Mouse (Mus musculus): ENCODE measurements around the gene S100a6.
A peak's percentile ranks its signal among the peaks of the same experiment; 100 is the strongest.

Gene S100a6

DNA sequence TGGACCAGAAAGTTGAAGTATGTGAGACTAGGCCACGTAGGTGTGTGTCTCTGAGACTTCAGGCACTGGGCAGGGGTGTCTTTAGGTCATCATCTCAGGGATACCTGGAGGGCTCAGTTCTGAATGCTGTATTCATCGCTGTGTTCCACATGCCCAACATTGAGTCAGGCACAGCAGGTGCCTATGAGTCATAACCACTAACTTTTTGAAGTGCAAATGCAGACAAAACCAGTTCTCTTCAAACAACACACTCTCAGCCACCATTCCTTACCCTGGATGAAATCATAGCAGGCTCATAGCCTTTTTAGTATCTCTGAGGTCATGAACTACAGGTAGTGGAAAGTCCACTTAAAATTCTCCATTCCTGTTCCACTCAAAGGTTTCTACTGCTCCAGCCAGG lies 16.6 kb downstream of the S100a6 start:
- DNase-seq, result no peak

DNA sequence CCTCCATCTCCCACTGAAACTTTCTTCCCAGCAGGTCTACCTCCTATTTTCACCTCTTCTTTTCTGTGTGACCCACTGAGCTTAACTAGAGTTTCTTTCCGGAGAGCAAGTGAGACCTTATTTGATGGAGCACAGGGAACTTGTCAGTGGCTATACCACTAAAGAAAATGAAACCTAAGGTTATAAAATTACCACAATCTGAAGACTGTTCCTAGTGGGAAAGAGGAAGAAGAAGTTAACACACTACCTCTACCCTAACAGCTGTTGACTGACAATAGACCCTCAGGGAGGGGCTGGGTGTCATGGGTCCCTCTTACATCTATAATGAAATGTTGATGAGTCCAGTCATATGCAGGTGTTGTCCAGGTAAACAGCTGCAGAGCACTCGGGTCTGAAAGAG lies 19.3 kb downstream of the S100a6 start:
- DNase-seq, result no peak

DNA sequence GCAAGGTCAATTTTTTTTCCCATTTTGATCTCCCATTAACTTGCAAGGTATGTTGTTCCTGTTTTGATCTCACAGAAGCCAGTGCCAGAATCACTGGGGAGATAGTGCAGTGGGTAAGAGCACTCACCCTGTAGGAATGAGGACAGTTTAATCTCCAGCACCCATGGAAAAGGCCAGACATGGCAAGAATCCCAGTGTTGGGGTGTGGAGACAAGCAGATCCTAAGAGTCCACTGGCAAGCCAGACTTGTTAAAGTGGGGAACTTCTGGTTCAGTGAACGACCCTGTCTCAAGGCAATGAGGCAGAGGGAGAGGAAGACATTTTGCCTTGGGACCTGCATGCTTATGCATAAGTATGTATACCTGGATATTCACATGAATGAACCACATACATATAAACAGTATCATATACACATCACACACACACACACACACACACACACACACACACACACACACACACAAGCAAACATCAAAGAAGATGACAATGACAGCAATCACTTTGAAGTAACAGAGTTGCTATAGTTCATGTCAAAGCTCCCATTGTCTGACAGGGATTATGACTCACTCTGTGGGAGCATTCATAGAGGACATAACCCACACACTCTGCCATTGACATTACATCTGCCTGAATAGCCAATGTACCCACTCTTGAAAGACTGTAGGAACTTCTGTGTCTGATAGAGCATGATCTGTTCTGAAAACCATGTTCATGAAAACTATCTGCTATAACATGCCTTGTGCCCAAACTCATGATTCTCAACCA lies 26.0 kb downstream of the S100a6 start:
- DNase-seq, result no peak

DNA sequence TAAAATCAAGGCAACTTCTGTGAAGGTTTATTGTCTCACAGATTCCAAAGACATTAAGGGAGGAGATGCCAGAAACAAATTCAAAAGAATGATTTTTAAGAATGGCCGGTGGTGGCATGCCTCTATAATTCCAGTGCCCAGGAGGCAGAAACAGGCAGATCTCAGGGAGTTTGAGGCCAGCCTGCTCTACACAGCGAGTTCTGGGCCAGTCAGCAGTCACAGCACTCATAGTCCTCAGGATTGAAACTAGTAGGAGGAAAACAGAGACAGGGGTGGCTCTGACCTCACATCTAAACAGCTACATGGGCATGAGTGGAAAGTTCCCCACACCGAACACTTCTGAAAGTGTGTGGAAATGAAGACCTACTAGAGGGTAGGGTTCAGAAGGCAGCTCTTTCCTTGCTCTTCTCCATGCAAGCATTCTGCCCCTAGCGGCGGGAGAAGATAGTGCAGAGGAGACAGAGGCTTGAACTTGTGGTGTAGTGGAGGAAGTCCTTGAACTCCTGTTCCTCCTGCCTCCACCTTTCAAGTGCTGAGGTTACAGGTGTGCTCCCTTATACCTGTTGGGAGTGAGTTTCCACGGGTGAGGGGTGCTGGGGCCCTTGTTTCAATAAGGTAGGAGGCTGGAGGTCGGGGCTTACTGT lies 27.0 kb downstream of the S100a6 start:
- no peak for DNase-seq

DNA sequence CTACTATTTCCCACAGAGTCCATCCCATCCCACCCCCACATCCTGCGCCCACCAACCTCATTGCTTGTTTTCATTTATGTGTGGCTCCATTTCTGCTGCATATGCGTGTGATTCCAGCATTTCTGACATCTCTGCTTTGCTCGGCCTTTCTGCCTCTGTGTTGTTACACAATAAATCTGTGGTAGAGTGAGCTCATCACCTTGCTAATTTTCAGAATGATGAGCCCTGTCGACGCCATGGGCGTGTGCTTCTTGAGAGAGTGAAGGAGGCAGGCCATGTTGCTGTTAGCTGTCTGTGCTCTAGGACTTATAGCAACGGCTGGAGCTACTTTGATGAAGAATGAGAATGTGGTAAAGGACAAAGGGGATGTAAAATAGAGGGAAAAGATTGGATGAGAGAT lies 28.3 kb downstream of the S100a6 start:
- no peak for DNase-seq

DNA sequence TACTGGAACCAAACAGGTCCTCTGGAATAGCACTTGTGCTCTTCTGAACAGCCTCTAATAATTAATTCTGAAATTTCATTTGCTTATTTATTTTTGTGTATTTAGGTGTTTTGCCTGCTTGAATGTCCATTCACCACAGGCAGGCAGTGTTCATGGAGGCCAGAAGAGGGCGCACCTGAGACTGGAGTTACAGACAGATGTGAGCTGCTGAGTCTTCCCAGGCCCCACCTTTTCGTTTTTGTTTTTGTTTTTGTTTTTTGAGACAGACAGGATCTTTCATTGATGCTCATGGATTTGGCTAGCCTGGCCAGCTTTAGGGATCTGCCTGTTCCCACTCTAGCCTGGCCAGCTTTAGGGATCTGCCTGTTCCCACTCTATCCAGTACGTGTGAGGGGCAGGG lies 31.5 kb downstream of the S100a6 start:
- DNase-seq, result no peak

DNA sequence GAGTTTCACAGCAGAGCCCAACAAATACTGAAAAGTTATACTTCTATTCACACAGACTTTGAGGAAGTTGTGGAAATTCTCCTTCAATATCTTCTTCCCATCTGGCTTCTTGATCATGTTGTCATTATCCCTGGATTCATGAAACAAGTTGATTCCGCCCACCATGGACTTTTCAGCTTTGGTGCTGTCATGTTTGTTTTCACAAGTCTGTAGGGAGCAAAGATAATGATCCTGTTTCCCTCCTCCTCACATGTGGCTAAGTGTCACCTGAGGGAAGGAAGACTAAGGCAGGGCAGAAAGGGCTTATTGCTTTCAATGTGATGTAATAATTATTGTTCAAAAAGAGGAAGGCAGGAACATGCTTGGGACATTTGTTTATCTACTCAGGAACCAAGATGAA lies 34.6 kb downstream of the S100a6 start:
- DNase-seq, result no peak

DNA sequence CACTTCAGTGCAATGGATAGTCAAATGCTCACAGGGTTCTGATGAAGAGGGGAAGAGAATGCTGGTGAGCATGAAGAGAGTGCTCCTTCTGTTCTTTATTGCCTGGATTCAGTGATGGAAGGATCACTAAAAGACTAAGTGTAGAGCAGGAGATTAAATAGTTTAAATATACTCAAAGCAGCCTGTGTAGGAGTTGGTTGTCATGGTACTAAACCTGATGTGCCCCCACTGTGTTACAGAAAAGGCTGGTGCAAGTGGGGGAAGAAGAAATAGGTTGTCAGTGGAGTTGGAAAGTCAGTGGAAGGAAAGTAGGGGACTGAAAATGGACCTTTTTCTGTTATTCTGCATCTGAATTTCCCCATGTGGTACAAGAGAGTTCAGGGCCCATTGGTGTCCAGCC lies 36.3 kb downstream of the S100a6 start:
- DNase-seq, result no peak

DNA sequence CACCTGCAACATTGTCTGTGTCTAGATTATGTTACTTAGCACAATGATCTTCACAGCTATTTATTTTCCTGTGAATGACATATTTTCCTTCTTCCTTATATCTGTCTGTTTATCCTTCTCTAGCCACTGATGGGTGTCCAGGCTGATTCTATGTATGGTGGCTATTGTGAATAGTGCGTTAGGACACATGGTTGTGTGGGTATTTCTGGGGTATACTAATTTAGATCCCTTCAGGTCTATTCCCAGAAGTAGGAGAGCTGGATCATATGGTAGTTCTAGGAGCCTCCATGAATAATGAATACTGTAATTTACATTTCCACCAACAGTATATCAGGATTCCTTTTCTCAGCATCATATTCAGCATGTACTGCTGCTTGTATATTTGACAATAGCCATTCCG lies 37.1 kb downstream of the S100a6 start:
- DNase-seq, result no peak

DNA sequence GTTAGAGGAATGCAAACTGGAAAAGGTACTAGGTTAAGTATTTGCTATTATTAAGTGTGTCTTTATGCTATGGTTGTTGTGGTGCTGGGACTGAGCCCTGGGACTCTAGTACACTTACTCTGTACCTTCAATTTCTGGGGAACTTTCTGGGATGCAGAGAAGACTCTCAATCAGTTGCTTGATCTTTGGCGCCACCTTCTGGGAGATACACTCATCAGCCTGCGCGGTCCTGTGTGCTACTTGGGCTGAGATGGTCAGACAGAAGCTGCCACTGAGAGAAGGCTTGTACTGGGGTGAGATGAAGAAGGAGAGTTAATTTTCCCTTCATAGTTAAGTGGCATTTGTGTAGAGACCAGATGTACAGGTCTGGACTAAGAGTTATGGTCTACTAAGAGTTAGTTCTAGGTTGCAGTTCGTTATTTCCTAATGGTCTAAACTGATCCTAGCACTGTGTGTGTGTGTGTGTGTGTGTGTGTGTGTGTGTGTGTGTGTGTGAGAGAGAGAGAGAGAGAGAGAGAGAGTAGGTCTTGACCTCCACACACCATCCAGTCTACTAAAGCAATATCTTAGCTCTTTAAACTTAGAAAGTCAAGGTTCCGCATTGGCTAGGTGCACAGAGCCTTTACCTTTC lies 40.3 kb downstream of the S100a6 start:
- DNase-seq, result peak; percentile 55

DNA sequence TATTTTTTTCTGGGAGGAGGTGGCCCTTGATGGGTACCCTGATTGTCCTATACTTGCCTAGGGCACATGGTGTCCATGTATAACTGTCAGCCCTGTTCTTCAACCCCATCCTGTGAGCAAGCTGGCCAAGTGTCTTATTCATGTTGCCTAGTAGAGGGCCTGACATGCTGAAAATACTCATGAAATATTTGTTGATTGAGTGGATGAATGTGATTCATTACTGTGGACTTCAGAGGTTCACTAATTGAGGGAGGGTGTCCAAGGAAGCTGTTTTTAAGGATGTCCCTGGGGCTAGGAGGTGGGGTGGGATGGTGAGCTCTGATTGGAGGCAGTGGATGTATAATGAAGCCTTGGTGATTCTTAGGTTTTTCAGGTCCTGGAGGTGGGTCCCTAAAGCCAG lies 41.0 kb downstream of the S100a6 start, which contains the start of gene S100a7a:
TSS of gene S100a7a (plus strand) at position 301 of the 400 bp plus-strand sequence.
- DNase-seq, result no peak

DNA sequence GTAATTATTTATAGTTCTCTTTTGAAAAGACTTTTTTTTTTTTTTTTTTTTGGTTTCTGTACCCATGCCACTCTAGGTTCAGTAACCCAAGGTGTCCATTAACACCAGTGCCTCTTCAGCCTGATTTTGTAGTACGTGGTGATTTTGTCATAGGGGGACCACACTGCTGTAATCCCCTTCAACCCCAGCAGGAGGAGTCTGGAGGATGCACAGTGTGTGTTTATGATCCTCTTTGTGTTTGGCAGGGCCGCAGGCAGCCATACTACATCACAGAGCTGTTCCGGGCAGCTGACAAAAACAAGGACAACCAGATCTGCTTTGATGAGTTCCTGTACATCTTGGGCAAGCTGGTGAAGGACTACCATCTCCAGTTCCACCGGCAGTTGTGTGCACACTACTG lies 44.7 kb downstream of the S100a6 start:
- no peak for DNase-seq

DNA sequence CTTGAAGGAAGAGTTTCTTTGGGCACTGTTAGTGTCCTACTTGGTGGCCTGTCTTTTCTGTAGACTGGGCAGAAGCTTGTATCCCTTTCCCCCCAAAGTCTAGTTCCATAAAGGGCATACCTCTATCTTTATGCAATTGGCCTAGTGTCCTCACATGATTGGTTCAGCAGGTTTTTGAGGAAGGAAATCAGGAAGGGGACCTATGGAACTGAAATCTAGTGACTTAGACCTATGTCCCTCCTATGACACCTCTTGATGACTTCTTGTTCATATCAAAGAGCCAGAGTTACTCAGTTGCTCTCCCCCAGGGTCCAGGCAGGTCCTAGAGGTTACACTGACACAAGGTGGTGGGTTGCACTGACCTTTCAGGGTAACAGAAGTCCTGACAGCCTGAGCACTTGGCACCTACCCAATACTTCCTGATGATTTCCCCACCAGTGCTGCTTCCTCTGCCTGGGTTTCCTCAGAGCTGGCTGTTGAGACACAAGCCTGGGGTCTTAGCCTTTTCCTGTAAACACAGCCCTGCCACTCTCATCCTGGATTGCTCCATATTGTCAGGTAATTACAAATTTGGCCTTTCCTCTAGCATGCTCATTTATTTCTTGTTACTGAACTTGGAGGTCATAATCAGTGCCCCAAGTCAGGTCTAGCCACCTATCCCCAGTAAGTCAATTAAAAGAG lies 46.8 kb downstream of the S100a6 start:
- no peak for DNase-seq

DNA sequence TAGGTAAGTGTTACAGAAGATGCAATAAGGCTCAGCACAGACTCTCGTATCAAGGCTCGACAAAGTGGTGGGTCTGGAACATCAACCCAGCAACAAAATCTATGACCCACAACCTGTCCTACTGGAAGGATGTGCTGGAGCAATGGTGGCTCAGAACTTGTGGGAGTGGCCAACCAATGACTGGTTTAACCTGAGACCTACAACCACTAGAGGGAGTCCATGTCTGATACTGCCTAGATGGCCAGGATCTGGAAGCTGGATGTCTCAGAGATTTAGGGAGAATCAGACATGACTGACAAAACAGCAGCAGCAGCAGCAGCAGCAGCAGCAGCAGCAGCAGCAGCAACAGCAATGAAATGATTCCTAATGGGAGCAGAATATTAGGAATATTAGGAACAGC lies 51.5 kb downstream of the S100a6 start:
- no peak for DNase-seq

DNA sequence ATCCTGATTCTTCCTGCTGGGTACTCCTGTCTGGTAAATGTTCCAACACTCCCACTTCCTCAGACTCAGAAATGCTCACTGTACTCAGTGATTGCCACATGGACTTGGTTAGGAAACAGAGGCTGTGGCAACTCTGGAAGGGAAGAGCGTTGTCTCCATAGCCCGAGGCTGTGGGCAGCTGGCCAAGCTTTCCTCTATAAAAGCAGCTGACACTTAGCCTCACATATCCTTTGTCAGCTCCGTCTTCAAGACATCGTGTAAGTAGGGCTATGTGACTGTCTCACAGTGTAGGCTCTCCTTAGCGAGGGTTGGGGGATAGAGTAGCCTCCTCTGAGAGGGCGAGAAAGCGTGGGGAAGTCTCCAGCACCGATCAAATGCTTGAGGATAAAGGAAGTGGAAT lies 56.2 kb downstream of the S100a6 start, which contains the start of gene S100a8:
TSS of gene S100a8 (plus strand) at position 133 of the 400 bp plus-strand sequence.
- no peak for DNase-seq

All from cerebellum, adult 8-10 months (tissue).